Mouse (Mus musculus) megakaryocyte-erythroid progenitor cell, adult 5-6 weeks (primary cell): ENCODE measurements around the gene Rgs9bp. TPM values are rescaled to one million over a fixed set of nuclear protein-coding genes. Genes with fewer than 3 reads are reported as not detected.
"Not testable (repeated sequence)": the region's sequence is repeated elsewhere in the genome, so short reads cannot be mapped to it uniquely, and the experiment has no call there.

Experiments used
- ATAC-seq: replicated peaks from 2 replicates; pipeline ENCODE4 v1.8.0; 2016; ENCODE audit warnings: mild to moderate bottlenecking, inconsistent platforms; ENCODE audit not compliant: severe bottlenecking, poor library complexity, low FRiP score, low TSS enrichment
- total RNA-seq, 2 experiments: library from RNA; stranded (forward) in 1 of 2; stranded (reverse) in 1 of 2; fragments of 200-1000, 215-1000 nt in 1 of 2; fragments of >200 nt in 1 of 2; fragmentation: Nextera tagmentation in 1 of 2; gene quantifications; 2 replicates each; pipeline ENCODE4 v1.2.3; 2014 to 2017

The Rgs9bp gene
- total RNA-seq, 2 experiments from 2014 or later = 3.1 to 5.6 TPM

GRCm38 (mm10) chr7:35553751-35554604 lies 31.4 kb downstream of the Rgs9bp start:
- ATAC-seq = no peak

GRCm38 (mm10) chr7:35545881-35546280 lies 39.5 kb downstream of the Rgs9bp start:
- peak; percentile 84 for ATAC-seq

DNA sequence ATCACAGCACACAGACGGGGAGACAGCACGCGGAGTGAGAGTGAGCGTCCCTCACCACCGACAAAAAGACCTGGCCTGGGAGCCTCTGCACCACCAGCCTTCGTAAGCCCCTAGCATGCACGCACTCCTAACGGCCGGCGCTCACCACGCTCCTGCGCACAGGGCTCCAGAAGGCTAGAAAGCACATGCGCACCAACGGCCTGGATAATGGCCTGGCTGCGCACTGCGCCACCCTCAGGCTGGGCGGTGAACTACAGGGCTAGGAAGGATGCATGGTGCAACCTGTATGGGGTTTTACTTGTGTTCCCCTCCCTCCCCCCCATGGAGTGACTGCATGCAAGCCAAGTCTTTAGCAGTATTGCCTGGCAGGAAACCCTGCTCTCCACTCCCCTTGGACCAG lies 47.8 kb downstream of the Rgs9bp start, which contains the start of gene Tdrd12:
Gene Tdrd12, minus strand, starts transcription at position 184 of the 400 bp plus-strand sequence.
- 0 out of 2 replicates have a peak, but pooled peaks have one; percentile 30 for ATAC-seq

- no peak for ATAC-seq
Measured at GRCm38 (mm10) chr7:35535750-35536512, 49.5 kb downstream of the Rgs9bp start.

DNA sequence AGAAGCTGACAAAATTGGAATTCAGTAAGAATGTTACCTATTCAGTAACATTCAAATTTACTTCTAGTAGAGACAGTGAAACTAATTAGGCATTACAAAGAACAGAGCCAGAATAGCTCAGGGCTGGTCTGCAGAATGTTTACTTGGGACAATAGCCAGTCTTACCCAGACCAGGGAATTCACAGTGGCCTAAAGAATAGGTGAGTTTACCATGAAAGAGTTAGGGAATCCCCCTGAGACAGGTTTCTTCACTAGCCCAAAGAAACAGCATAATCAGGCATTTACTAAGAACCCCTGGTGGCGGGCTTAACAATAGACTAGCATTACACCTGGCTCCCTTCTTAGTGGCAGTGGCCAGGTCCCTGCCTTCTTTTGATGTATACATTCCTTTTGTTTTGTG lies 54.8 kb downstream of the Rgs9bp start:
- not testable (repeated sequence) for ATAC-seq

GRCm38 (mm10) chr7:35530026-35530425 lies 55.4 kb downstream of the Rgs9bp start:
- no peak for ATAC-seq

Other genes with a start within 250 kb of the Rgs9bp start
- 21.8 and 28.4 TPM in 2 replicates for gene Faap24, start 188.7 kb downstream of the Rgs9bp start, total RNA-seq (2014; fragmentation: Nextera tagmentation)
- gene Faap24, start 188.7 kb downstream of the Rgs9bp start, total RNA-seq (2017) = 20.4 and 23.4 TPM in 2 replicates
- gene Cep89, start 188.5 kb downstream of the Rgs9bp start, total RNA-seq (2014; fragmentation: Nextera tagmentation) = 18.0 and 25.1 TPM in 2 replicates
- gene Cep89, start 188.5 kb downstream of the Rgs9bp start, total RNA-seq (2017) = 17.9 and 26.0 TPM in 2 replicates
- not detected in 2 replicates for gene Slc7a9, start 136.8 kb downstream of the Rgs9bp start, total RNA-seq (2014; fragmentation: Nextera tagmentation)
- gene Slc7a9, start 136.8 kb downstream of the Rgs9bp start, total RNA-seq (2017) = not detected in 2 replicates
- gene Tdrd12, start 47.8 kb downstream of the Rgs9bp start, total RNA-seq (2014; fragmentation: Nextera tagmentation) = 0.11 TPM in 1 of 2 replicates, not detected in the other
- gene Tdrd12, start 47.8 kb downstream of the Rgs9bp start, total RNA-seq (2017) = not detected in 2 replicates
- gene Nudt19, start 29.3 kb downstream of the Rgs9bp start, total RNA-seq (2014; fragmentation: Nextera tagmentation) = 116 and 170 TPM in 2 replicates
- 55.2 and 71.9 TPM in 2 replicates for gene Nudt19, start 29.3 kb downstream of the Rgs9bp start, total RNA-seq (2017)
- 56.5 and 74.1 TPM in 2 replicates for gene Ankrd27, start 662 bp upstream of the Rgs9bp start, total RNA-seq (2014; fragmentation: Nextera tagmentation)
- 45.4 and 57.9 TPM in 2 replicates for gene Ankrd27, start 662 bp upstream of the Rgs9bp start, total RNA-seq (2017)
- gene Pdcd5, start 61.9 kb upstream of the Rgs9bp start, total RNA-seq (2014; fragmentation: Nextera tagmentation) = 208 and 214 TPM in 2 replicates
- gene Pdcd5, start 61.9 kb upstream of the Rgs9bp start, total RNA-seq (2017) = 145 and 165 TPM in 2 replicates
- gene Dpy19l3, start 168.9 kb upstream of the Rgs9bp start, total RNA-seq (2014; fragmentation: Nextera tagmentation) = 12.3 and 15.0 TPM in 2 replicates
- gene Dpy19l3, start 168.9 kb upstream of the Rgs9bp start, total RNA-seq (2017) = 8.1 and 11.0 TPM in 2 replicates
- gene Zfp507, start 217.4 kb upstream of the Rgs9bp start, total RNA-seq (2014; fragmentation: Nextera tagmentation) = 22.4 and 24.7 TPM in 2 replicates
- 19.5 and 24.7 TPM in 2 replicates for gene Zfp507, start 217.4 kb upstream of the Rgs9bp start, total RNA-seq (2017)